Mouse (Mus musculus) spleen, adult 2 months (tissue): ENCODE measurements at regions not wholly inside any gene's neighbourhood (a gene's known extent, or its start where the extent isn't known, plus 50 kb on each side); places are given as distances from the start of the nearest gene placed in this dataset.

Experiments
- DNase-seq, 2 experiments: peaks; one replicate each; pipeline versions ENCODE4 v3.0.0 to v3.0.0-alpha.2; 2012 to 2021; ENCODE audit warnings: low spot score in 2 of 2, low read depth in 1 of 2
- H3K27ac ChIP-seq: fragments of 200-500 bp; 2 replicates; pipeline ENCODE4 v1.5.1; 2012; ENCODE audit warnings: low read length, inconsistent platforms; ENCODE audit not compliant: insufficient read depth
- H3K27me3 ChIP-seq: fragments of 200-500 bp; 2 replicates; pipeline ENCODE4 v1.6.1; 2012; ENCODE audit warnings: mild to moderate bottlenecking, moderate library complexity, low read length, inconsistent platforms; ENCODE audit not compliant: control insufficient read depth, insufficient read depth
- H3K36me3 ChIP-seq: fragments of 200-500 bp; 2 replicates; pipeline ENCODE4 v1.6.1; 2012; ENCODE audit warnings: mild to moderate bottlenecking, low read length, inconsistent platforms; ENCODE audit not compliant: control insufficient read depth, insufficient read depth
- H3K4me1 ChIP-seq: fragments of 200-500 bp; 2 replicates; pipeline ENCODE4 v1.6.1; 2011; ENCODE audit warnings: inconsistent platforms; ENCODE audit not compliant: control insufficient read depth, insufficient read depth, insufficient read length
- H3K4me3 ChIP-seq: fragments of 200-500 bp; 2 replicates; pipeline ENCODE4 v1.5.1; 2011; ENCODE audit warnings: mild to moderate bottlenecking, inconsistent platforms; ENCODE audit not compliant: insufficient read depth, insufficient read length; ENCODE audit errors: extremely low read depth
- CTCF ChIP-seq: fragments of 200-500 bp; IDR thresholded peaks from 2 replicates; pipeline ENCODE4 v1.5.1; 2011; ENCODE audit warnings: mild to moderate bottlenecking, inconsistent platforms; ENCODE audit not compliant: insufficient read depth, insufficient read length, insufficient replicate concordance; ENCODE audit errors: extremely low read depth
- POLR2A ChIP-seq: fragments of 200-500 bp; IDR thresholded peaks from 2 replicates; pipeline ENCODE4 v1.6.1; 2011; ENCODE audit warnings: low read depth, low read length, inconsistent platforms
- WGBS: fragments of 180-500 bp; shearing (Covaris S2); methylation state at CpG from one replicate; pipeline ENCODE4 v1.1.7; 2018; 5-methylcytosine and 5-hydroxymethylcytosine counted together

- Histone ChIP-seq H3K27me3 (no peaks in the 10 kb centered on the region), H3K36me3 (no peaks in the 10 kb centered on the region)
- TF ChIP-seq POLR2A (no peak), CTCF (no peak)
Observed at GRCm38 (mm10) chr19:35034408-35034807, 112.2 kb downstream of the Kif20b start.

GRCm38 (mm10) chr19:35045576-35045975 is 123.4 kb downstream of the Kif20b start:
- Histone ChIP-seq H3K4me3 (no peak overlapping the region), H3K27me3 (no peaks in the 10 kb centered on the region), H3K4me1 (no peaks in the 10 kb centered on the region), H3K27ac (no peak overlapping the region), H3K36me3 (no peaks in the 10 kb centered on the region)
- DNase-seq, result no peak
- TF ChIP-seq CTCF (no peak), POLR2A (no peak)
- WGBS, result 81% methylated on average over 4 of the region's 4 CpGs

More at GRCm38 (mm10) chr19:35034408-35034807, 112.2 kb downstream of the Kif20b start:
- no peak for DNase-seq
- Histone ChIP-seq H3K4me3 (no peak overlapping the region), H3K4me1 (no peaks in the 10 kb centered on the region), H3K27ac (no peak overlapping the region)
- WGBS, result 91% methylated on average over 3 of the region's 3 CpGs

- Histone ChIP-seq H3K27ac (no peak overlapping the region), H3K36me3 (no peaks in the 10 kb centered on the region), H3K4me1 (no peaks in the 10 kb centered on the region), H3K27me3 (no peaks in the 10 kb centered on the region), H3K4me3 (no peak overlapping the region)
- 63% methylated on average over 3 of the region's 3 CpGs for WGBS
- TF ChIP-seq POLR2A, result no peak
- no peak for TF ChIP-seq CTCF
- no peak for DNase-seq
Observed at GRCm38 (mm10) chr19:35066352-35066935, 144.3 kb downstream of the Kif20b start.

- no peak overlapping the region for H3K4me3 ChIP-seq
- no peak for DNase-seq
- H3K27me3 ChIP-seq, result no peaks in the 10 kb centered on the region
- WGBS, result 89% methylated on average over 4 of the region's 4 CpGs
- H3K27ac ChIP-seq, result no peak overlapping the region
- no peaks in the 10 kb centered on the region for H3K36me3 ChIP-seq
- no peaks in the 10 kb centered on the region for H3K4me1 ChIP-seq
- TF ChIP-seq CTCF, result no peak
- no peak for TF ChIP-seq POLR2A
Observed at GRCm38 (mm10) chr19:35081126-35081525, 159.0 kb downstream of the Kif20b start.

- no peaks in the 10 kb centered on the region for H3K27me3 ChIP-seq
- H3K4me3 ChIP-seq, result no peak overlapping the region
- no peaks in the 10 kb centered on the region for H3K4me1 ChIP-seq
- no peak overlapping the region for H3K27ac ChIP-seq
- 30% methylated on average over 1 of the region's 1 CpGs for WGBS
- TF ChIP-seq CTCF (no peak), POLR2A (no peak)
- DNase-seq, result no peak
- no peaks in the 10 kb centered on the region for H3K36me3 ChIP-seq
Observed at GRCm38 (mm10) chr19:35101244-35101643, 179.1 kb downstream of the Kif20b start.

GRCm38 (mm10) chr19:35114313-35114712 is 192.2 kb downstream of the Kif20b start:
- 67% methylated on average over 2 of the region's 2 CpGs for WGBS
- no peaks in the 10 kb centered on the region for H3K27me3 ChIP-seq
- H3K4me3 ChIP-seq, result no peak overlapping the region
- DNase-seq, result no peak
- H3K36me3 ChIP-seq, result no peaks in the 10 kb centered on the region
- TF ChIP-seq POLR2A (no peak), CTCF (no peak)
- no peak overlapping the region for H3K27ac ChIP-seq
- no peaks in the 10 kb centered on the region for H3K4me1 ChIP-seq

GRCm38 (mm10) chr19:35125278-35125677 is 203.1 kb downstream of the Kif20b start:
- WGBS, result 12% methylated on average over 4 of the region's 4 CpGs
- no peak for DNase-seq
- no peaks in the 10 kb centered on the region; the same call in 1 of the 2 replicates for H3K27me3 ChIP-seq
- H3K36me3 ChIP-seq, result no peaks in the 10 kb centered on the region
- no peaks in the 10 kb centered on the region; the same call in 1 of the 2 replicates for H3K4me1 ChIP-seq
- H3K27ac ChIP-seq, result no peak overlapping the region
- TF ChIP-seq CTCF (no peak), POLR2A (no peak)
- no peak overlapping the region for H3K4me3 ChIP-seq
